Mouse (Mus musculus) R1 (cell line): Measurements from ENCODE around the gene Kif4.

Source experiments
- DNase-seq: peaks from one replicate; pipeline ENCODE4 v3.0.0-alpha.2; 2018; ENCODE audit warnings: low read depth, low spot score

The Kif4 gene

DNA sequence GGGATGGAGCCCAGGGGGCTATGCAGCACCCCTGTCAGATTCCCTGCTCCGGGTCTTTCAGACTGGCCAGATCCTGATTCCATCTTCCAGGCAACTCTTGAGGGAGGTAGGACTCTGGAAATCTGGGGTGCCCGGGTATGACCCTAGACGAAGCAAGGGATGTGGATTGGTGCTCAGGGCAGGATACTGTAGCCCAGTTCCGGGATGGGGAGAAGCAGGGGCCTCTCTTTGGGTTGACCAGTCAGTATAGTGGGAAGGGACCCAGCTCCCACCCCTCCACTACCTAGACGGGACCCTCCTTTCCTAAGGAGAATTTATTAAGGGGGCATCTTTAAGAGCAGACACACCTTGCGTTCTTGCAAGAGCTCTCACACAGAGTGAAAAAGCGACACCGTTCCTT lies 104.7 kb downstream of the Kif4 start:
- no peak for DNase-seq

DNA sequence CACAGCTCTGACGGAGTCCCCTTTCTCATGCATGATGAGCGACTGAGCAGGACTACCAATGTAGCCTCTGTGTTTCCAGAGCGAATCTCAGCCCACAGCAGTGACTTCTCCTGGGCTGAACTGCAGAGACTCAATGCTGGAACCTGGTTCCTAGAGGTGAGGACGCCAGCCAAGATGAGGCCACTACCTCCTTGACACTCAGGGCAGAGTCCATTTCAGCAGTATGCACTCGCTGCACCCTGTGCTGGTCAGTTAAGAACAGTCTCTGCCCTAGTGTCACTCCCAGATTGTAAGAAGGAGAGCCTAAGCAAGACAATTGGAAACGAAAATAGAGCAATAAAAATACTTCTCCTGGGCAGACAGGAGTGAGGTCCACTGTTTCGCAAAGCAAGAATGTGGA lies 108.8 kb downstream of the Kif4 start:
- DNase-seq: no peak

DNA sequence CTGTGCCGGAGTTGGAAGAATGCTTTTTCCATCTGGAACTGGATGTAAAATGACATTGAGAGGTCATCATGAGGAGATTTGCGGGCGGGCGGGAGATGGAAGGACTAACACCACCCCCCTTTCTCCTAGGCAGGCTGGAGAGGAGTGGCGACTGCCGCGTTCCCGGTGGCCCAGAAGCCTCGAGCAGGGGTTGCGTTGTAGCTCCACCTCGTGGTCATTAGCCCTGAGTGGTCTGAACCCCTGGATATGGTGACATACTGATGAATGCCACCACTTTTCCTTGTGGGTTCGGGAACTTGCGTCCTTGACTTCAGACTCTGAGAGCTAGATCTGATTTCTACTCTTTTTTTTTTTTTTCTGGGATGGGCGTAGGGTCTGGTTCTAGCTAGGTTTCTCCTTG lies 113.4 kb downstream of the Kif4 start:
- DNase-seq: peak; percentile 46

DNA sequence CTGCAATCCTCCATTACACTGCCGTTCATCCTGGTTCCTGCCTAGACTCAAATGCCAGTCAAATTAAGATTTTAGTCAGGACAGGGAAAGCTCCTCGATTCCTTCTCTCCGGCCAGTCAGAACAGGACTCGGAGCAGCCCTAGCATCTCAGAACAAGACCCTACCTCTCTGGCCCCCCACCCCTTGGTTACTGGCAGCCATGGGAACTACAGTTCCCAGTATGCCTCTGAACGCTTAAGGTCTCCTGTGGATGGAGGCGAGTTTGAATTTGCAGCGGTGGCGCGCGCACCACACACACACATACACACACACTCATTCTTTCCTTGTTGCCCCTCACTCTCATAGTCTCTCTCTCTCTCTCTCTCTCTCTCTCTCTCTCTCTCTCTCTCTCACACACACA lies 113.9 kb downstream of the Kif4 start:
- DNase-seq: no peak

DNA sequence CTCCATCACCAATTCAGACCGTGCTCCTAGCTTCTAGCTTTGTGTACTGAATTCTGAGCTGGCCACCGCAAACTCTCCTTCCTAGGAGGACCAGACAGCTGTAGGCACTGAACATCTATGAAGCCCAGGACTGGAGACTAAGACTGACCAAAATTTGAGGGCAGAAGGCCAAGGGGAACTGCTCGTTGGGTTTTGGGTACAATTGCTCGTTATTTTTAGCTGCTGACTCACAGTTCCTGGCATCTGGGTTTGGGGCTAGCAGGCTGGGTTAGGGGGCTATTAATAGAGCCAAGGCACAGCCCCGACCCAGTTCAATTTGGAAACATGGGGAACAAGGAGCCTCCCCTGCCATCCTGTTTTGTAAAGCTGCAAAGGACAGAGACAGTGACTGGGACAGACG lies 115.2 kb downstream of the Kif4 start:
- DNase-seq: no peak

DNA sequence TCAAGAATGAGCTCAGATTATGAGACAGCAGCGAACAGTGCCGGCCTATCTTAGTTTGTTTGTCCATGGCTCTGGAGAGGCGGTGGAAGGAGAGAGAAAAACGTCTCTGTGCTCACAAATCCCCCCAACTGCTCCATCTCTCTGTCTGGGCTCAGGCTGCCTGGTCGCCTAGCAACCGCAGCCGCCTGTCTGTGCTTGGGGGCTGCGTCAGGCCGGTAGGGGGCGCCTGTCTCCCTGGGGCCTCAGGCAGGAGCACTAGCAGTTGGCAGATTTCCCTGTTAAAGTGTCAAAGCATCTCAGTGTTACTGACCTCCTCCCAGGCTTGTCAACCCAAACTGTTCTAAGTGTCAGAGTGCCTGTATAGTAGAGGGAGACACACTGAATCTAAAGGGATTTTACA lies 116.4 kb downstream of the Kif4 start:
- DNase-seq: peak; percentile 68

DNA sequence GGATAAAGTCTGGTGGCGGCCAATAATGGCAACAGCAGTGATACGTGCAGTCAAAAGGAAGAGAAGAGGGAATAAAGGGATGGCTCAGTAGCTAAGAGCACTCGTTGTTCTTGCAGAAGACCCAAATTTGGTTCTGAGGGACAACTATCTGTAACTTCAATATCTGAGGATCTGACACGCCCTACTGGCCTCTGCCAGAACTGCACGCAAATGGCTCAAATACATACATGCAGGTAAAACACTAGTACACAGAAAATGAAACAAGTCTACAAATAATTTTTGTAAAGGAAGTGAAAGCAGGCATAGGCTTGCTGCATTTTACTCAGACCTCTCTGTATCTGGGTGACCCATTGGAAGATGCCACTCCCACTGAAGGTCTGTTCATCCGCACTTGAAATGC lies 140.3 kb downstream of the Kif4 start:
- peak; percentile 31 for DNase-seq

DNA sequence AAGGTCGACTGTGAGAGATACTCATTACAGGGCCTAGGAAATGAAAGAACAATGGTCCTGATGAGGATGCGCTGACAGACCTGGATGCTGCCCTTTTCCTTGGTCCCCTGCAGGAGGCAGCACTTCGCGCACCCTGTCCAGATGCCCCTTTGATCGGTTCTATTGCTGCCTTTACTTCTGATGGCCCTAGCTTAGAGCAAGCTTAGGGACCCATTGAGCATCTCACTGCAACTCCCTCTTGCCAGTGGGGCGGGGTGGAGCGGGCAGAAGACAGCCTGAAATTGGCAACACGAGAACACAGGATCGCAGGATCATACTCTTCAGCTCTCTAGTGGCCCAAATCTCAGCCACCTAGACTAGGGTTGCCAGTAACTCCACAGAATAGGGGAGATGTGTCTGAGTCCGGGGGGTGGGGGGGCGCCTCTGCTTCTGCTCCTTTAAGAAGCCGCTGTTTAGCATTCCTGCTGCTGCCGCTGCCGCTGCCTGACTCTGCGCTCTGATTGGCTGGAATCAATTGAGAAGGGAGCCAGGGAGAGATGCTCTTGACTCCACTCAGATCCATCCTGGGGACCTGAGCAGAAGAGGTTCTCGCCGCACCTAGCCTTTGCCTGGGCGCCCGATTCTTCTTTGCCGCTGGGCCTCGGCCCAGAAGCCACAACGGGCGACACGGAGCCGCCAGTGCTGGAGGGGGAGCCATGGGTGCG lies 141.8 kb downstream of the Kif4 start, which contains the start of gene Dlg3:
TSS of gene Dlg3 (plus strand) at position 542 of the 704 bp plus-strand sequence.
- DNase-seq: peak; percentile 74

DNA sequence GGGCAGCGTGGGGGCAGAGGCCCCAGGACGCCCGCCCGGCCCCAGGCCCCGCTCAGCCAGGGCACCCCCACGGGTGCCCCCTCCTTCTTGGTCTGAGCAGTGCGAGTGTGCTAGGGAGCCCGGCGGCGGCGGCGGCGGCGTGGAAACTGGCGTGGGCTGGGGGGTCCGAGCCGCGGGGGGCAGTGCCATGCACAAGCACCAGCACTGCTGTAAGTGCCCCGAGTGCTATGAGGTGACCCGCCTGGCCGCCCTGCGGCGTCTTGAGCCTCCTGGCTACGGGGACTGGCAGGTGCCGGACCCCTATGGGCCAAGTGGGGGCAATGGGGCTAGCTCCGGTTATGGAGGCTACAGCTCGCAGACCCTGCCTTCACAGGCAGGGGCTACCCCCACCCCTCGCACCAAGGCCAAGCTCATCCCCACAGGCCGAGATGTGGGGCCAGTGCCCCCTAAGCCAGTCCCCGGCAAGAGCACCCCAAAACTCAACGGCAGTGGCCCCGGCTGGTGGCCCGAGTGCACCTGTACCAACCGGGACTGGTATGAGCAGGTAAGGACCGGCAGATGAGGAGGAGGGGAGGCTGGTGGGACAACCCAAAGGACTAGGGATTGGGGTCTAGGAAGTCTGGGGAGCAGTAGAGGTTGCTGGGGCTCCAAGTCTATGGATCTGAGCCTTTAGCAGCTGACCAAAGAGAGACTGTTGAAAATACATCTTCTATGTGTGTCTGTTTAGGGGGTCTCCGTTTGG lies 142.5 kb downstream of the Kif4 start:
- no peak for DNase-seq

DNA sequence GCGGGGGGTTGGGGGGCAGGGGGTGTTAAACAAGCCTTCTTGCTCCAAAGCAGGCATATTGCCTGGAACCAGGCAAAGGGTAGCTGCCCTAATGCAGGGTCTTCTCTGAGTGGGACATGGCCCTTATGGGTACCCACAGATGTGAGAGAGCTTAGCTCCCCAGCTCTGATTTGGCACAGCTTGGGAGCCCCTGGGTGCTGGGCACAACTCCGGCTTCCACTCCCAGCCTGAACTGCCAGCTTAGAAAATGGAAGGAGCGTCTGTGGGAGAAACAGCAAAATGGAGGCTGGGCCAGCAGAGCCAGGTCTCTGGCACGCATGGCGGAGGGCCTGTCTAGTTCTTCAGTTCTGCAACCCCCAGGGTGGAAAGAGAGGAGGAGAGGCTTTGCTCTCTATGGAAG lies 143.7 kb downstream of the Kif4 start:
- no peak for DNase-seq

DNA sequence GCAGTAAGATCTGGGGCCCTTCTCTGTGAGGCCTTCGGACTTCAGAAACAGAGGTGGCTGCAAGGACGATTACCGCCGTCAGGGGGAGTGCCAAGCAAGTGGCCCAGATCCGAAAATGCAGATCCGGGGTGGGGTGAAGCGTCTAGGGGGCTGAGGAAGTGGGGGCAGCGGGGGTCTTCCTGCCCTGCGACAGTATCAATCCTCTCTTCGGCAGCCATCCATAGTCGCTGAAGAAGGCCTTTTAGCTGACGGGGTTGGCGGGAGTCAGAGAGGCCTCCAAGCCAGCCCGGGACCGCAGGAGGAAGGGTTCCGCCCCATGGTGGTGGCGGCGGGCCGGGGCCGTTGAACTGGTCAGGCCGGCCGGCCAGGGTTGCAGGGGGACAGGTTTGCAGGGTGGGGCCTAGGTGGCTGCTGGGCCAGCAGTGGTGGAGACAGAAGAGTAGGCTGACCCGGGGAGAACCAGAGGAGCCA lies 148.8 kb downstream of the Kif4 start:
- peak; percentile 54 for DNase-seq

DNA sequence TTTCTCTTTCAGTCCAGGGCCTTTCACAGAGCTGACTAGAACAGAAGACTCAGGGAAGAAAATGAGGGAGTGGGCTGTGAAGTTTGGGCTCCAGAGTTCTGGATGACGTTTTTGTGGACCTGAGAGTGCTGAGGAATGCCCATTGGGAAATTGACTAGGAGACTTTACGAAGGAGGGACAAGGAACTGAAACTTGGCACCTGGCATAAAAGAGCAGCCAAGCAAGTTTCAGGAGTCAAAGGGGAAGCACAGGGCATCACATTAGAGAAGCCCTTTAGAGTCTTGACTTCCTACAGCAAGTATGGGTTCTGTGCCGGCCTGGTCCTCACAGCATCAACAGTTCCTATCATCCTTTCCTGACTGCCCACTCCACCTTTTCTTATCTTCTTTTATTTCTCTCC lies 149.9 kb downstream of the Kif4 start:
- no peak for DNase-seq

DNA sequence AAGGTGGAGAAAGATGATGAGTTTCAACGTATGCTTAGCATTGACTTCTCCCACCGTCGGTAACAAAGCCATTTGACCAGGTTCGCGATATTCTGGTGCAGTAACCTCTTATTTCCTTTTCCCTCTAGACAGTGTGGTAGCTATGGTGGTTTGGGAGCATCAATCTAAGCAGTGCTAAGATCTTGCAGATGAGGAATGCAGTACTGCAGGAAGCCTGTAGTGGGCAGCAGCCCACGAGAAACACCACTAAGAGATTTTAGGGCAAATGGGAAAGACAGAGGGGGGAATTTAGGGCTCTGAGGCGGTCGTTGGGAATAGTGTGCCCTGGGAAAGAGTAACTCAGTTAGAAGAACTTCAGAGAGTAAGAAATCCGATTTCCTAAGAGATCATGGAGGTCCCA lies 151.0 kb downstream of the Kif4 start:
- no peak for DNase-seq
